ENCODE assay signal across 8 mouse cellular contexts in genomic region chr5:135855156-135855555, GRCm38 (mm10). TPM values are rescaled to one million over a fixed set of nuclear protein-coding genes. Genes with fewer than 3 reads are reported as not detected.
A peak's percentile ranks its signal among the peaks of the same experiment; 100 is the strongest.
DNase-seq lines count a peak whose midpoint lies in the region; ATAC-seq and TF ChIP-seq lines count a peak whose summit lies in the region.

No protein-coding gene starts in this region.

- H3K4me3 ChIP-seq in lung, embryonic 16.5 days (ENCODE audit: low read length) = no peak overlapping the region

- H3K4me2 ChIP-seq in lung, embryonic 16.5 days (ENCODE audit: low read depth, low read length) = no peak overlapping the region

- POLR2A ChIA-PET in Patski (lab: Charles Lee) = no interaction called here

- H3K4me1 ChIP-seq in lung, embryonic 16.5 days (replicated peaks; ENCODE audit: control insufficient read depth, insufficient read depth, low read length) = no peaks in the 10 kb centered on the region

- peaks cover 72% of the 10 kb centered on the region for H3K27me3 ChIP-seq in Patski
- peaks cover 75% of the 10 kb centered on the region for H3K27me3 ChIP-seq in lung, embryonic 16.5 days (ENCODE audit: control insufficient read depth, insufficient read depth, low read depth, low read length)

- CTCF ChIA-PET in Patski (lab: Charles Lee) = interaction anchor here (0.6 to 2.2 kb wide), 10 partner anchors 9 to 243 kb away, joined by 3 to 12 read pairs (median 5); no protein-coding TSS in a partner anchor

- in situ Hi-C loops in Patski (cut with MboI; ENCODE audit: low pct_unique_long_range_greater_than_20kb) = loop anchor here (5.0 kb wide), 1 partner anchor 58 kb away; no protein-coding TSS in a partner anchor

- TF ChIP-seq CTCF in Patski (IDR thresholded peaks at IDR 0.05) = peak; percentile 82

- DNase-seq in B cell, adult 2 months = peak; percentile 82
- DNase-seq in Patski (ENCODE audit: low read depth, low spot score) = no peak
- peak; percentile 71 to 82 for DNase-seq in cerebellum, postnatal 4 days (ENCODE audit: low spot score in 2 of 2)
- peak; percentile 66 to 68 for DNase-seq in gastrocnemius, postnatal 36 days
- peak; percentile 74 for DNase-seq in kidney, postnatal 14 days
- DNase-seq in right cerebral cortex, adult 2 months (ENCODE audit: low spot score in 2 of 2) = peak; percentile 83 to 85

- H3K9me3 ChIP-seq in lung, embryonic 16.5 days (ENCODE audit: control insufficient read depth, low read length) = no peaks in the 10 kb centered on the region

- intact Hi-C loops in gastrocnemius, postnatal 36 days (cut with DNase I) = loop anchor here (1.0 to 5.0 kb wide), 3 partner anchors 58 to 238 kb away; no protein-coding TSS in a partner anchor

- ATAC-seq in Patski = no peak
- ATAC-seq in lung, embryonic 16.5 days (ENCODE audit: low read depth) = peak; percentile 65; the same call in 1 of the 2 replicates
- ATAC-seq in inflammation-experienced regulatory T-cells, adult 6 months = no peak

- no peak overlapping the region for H3K27ac ChIP-seq in lung, embryonic 16.5 days (ENCODE audit: low read length)

- no peak overlapping the region for H3K9ac ChIP-seq in lung, embryonic 16.5 days (ENCODE audit: low read length)

- WGBS in lung, embryonic 16.5 days = 0% methylated on average over 4 of the region's 4 CpGs

- H3K36me3 ChIP-seq in lung, embryonic 16.5 days (ENCODE audit: control insufficient read depth, insufficient read depth, low read length) = no peaks in the 10 kb centered on the region

RNA-seq across cellular contexts. Expression of gene Hspb1, which starts 32.6 kb away (rescaled TPM):
- polyA plus RNA-seq in Patski (2021) = 616 TPM
- total RNA-seq in gastrocnemius, postnatal 36 days (2021) = 100 to 1,000 TPM; 269 to 277 TPM
- polyA plus RNA-seq in lung, embryonic 16.5 days (2015; fragmentation: Nextera tagmentation; extraction: Ambion mirVana) = 126 and 127 TPM in 2 replicates
- under 1 TPM in 1 of 3 experiments, not detected in 2; 0.82 TPM for polyA plus RNA-seq in inflammation-experienced regulatory T-cells, adult 6 months (2017; shearing (Covaris generic))

RNA-seq across cellular contexts. Expression of gene Srrm3, which starts 48.5 kb away (rescaled TPM):
- 0.01 TPM for polyA plus RNA-seq in Patski (2021)
- not detected for total RNA-seq in gastrocnemius, postnatal 36 days (2021)
- 0.35 and 0.57 TPM in 2 replicates for polyA plus RNA-seq in lung, embryonic 16.5 days (2015; fragmentation: Nextera tagmentation; extraction: Ambion mirVana)
- not detected for polyA plus RNA-seq in inflammation-experienced regulatory T-cells, adult 6 months (2017; shearing (Covaris generic))

Comparison
In these comparisons a context has a peak if more than half of its experiments do, and no peak if none do; other contexts are left out.
1. RNA of gene Hspb1, which starts 32.6 kb away (polyA plus RNA-seq): 616 TPM in Patski (single experiment) and 126 to 127 TPM in lung, embryonic 16.5 days; 0.82 TPM in inflammation-experienced regulatory T-cells, adult 6 months; every median in the first group is over 10 times any median in the second.